Mouse (Mus musculus) limb, embryonic 10.5 days (tissue): ENCODE results near the gene Erbb4. TPM values are rescaled to one million over a fixed set of nuclear protein-coding genes. Genes with fewer than 3 reads are reported as not detected.

Experiments
- DNase-seq: peaks from one replicate; pipeline ENCODE4 v3.0.0-alpha.2; 2017; ENCODE audit warnings: low spot score
- H3K27ac ChIP-seq: fragments of 300-500 bp; sonication (generic); 2 replicates; pipeline ENCODE4 v1.5.1; 2016; ENCODE audit warnings: mild to moderate bottlenecking
- H3K27me3 ChIP-seq: fragments of 300-500 bp; sonication (generic); 2 replicates; pipeline ENCODE4 v1.6.1; 2016; ENCODE audit warnings: low read depth, mild to moderate bottlenecking; ENCODE audit not compliant: poor library complexity, severe bottlenecking
- H3K36me3 ChIP-seq: fragments of 300-500 bp; sonication (generic); 2 replicates; pipeline ENCODE4 v1.6.1; 2016; ENCODE audit warnings: mild to moderate bottlenecking, moderate library complexity
- H3K4me1 ChIP-seq: fragments of 300-500 bp; sonication (generic); 2 replicates; pipeline ENCODE4 v1.6.1; 2016
- H3K4me3 ChIP-seq: fragments of 300-500 bp; sonication (generic); 2 replicates; pipeline ENCODE4 v1.5.1; 2016; ENCODE audit warnings: mild to moderate bottlenecking, moderate library complexity
- H3K9me3 ChIP-seq: fragments of 300-500 bp; sonication (generic); replicated peaks from 2 replicates; pipeline ENCODE4 v1.6.1; 2016; ENCODE audit warnings: mild to moderate bottlenecking
- WGBS: fragments of 180-500 bp; shearing (Covaris S2); methylation state at CpG from one replicate; pipeline ENCODE4 v1.1.7; 2016; 5-methylcytosine and 5-hydroxymethylcytosine counted together
- polyA plus RNA-seq: library from polyadenylated mRNA; unstranded; fragments of >200 nt; fragmentation: Nextera tagmentation; extraction: Ambion mirVana; gene quantifications from 2 replicates; pipeline ENCODE4 v1.2.1, GENCODE M21; 2016

Gene Erbb4
- polyA plus RNA-seq, 1 experiment from 2014 or later: 0.16 TPM

GRCm38 (mm10) chr1:69001371-69001770 lies 106.5 kb downstream of the Erbb4 start:
- Histone ChIP-seq H3K27me3 (no peaks in the 10 kb centered on the region), H3K36me3 (no peaks in the 10 kb centered on the region), H3K27ac (no peak overlapping the region), H3K4me1 (no peaks in the 10 kb centered on the region), H3K4me3 (no peak overlapping the region), H3K9me3 (no peaks in the 10 kb centered on the region)
- 83% methylated on average over 3 of the region's 3 CpGs for WGBS
- DNase-seq: no peak

DNA sequence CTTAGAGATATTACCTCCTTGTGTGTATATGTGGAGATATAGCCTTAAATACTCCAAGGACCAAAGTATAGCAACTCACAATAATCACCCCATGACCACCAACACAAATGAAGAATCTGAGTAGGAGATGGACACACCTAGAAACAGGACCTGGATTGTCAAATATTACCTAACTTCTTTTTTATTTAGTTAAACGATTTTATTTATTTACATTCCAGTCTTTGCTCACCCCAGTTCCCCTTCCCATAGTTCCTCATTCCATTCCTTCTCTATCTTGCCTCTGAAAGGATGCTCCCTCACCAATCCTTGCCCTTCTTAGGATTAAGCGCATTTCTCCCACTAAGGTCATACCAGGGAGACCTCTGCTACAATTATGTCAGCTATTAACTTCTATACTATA lies 128.6 kb downstream of the Erbb4 start:
- no peak for DNase-seq
- no peaks in the 10 kb centered on the region for H3K9me3 ChIP-seq
- H3K27me3 ChIP-seq: no peaks in the 10 kb centered on the region
- WGBS: 87% methylated on average over 2 of the region's 2 CpGs
- H3K4me3 ChIP-seq: no peak overlapping the region
- no peaks in the 10 kb centered on the region for H3K4me1 ChIP-seq
- H3K27ac ChIP-seq: no peak overlapping the region
- H3K36me3 ChIP-seq: no peaks in the 10 kb centered on the region

- no peaks in the 10 kb centered on the region for H3K9me3 ChIP-seq
- DNase-seq: no peak
- 92% methylated on average over 3 of the region's 3 CpGs for WGBS
- H3K4me1 ChIP-seq: no peaks in the 10 kb centered on the region
- no peak overlapping the region for H3K4me3 ChIP-seq
- no peaks in the 10 kb centered on the region for H3K36me3 ChIP-seq
- no peaks in the 10 kb centered on the region for H3K27me3 ChIP-seq
- no peak overlapping the region for H3K27ac ChIP-seq
Measured at GRCm38 (mm10) chr1:68978571-68978970, 129.3 kb downstream of the Erbb4 start.

- DNase-seq: no peak
- Histone ChIP-seq H3K9me3 (no peaks in the 10 kb centered on the region), H3K4me3 (no peak overlapping the region), H3K36me3 (no peaks in the 10 kb centered on the region), H3K4me1 (no peaks in the 10 kb centered on the region), H3K27ac (no peak overlapping the region), H3K27me3 (no peaks in the 10 kb centered on the region)
- 75% methylated on average over 5 of the region's 5 CpGs for WGBS
Measured at GRCm38 (mm10) chr1:68973355-68974127, 134.3 kb downstream of the Erbb4 start.

GRCm38 (mm10) chr1:68964127-68964526 lies 143.7 kb downstream of the Erbb4 start:
- no peaks in the 10 kb centered on the region for H3K9me3 ChIP-seq
- DNase-seq: no peak
- H3K27ac ChIP-seq: no peak overlapping the region

GRCm38 (mm10) chr1:68961365-68962116 lies 146.3 kb downstream of the Erbb4 start:
- WGBS: 81% methylated on average over 2 of the region's 2 CpGs
- Histone ChIP-seq H3K27me3 (no peaks in the 10 kb centered on the region), H3K27ac (no peak overlapping the region), H3K4me1 (no peaks in the 10 kb centered on the region), H3K4me3 (no peak overlapping the region), H3K36me3 (no peaks in the 10 kb centered on the region), H3K9me3 (no peaks in the 10 kb centered on the region)
- DNase-seq: no peak

More at GRCm38 (mm10) chr1:68964127-68964526, 143.7 kb downstream of the Erbb4 start:
- Histone ChIP-seq H3K27me3 (no peaks in the 10 kb centered on the region), H3K4me1 (no peaks in the 10 kb centered on the region), H3K36me3 (no peaks in the 10 kb centered on the region), H3K4me3 (no peak overlapping the region)

DNA sequence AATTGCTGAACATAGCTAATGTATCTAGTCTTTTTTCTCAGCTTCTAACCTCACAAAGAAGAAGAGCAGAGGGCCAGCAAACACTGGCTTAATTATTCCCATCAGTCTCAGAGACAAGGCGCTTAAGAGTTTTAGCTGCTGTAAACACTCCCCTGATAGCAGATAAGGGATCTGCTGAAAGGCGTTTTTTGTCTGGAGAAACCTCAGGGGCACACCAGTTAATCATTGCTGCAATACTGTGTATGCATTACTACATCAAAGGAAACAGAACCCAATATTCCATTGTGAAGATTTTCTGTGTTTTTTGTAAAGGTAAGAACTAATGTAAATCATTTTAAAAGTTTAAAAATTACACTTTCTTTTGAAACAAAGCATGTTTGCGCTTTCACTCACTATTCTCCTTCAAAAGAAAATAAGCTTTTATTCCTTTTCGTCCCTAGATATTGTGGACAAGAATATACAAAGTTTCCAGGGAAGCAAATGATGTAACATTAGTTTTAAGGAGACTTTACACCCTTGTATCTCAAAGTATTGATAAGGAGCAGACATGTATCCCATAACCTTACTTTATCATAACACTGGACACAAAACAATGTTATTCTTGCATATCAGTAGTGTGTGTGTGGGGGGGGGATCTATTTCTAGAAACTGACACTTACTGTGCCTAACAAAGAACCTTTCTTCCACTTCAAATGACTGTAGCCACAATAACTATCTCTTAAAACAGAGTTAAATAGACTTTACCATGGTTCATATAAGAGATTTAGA lies 150.9 kb downstream of the Erbb4 start:
- WGBS: 50% methylated on average over 4 of the region's 4 CpGs
- Histone ChIP-seq H3K4me3 (no peak overlapping the region), H3K27me3 (no peaks in the 10 kb centered on the region), H3K4me1 (no peaks in the 10 kb centered on the region), H3K36me3 (no peaks in the 10 kb centered on the region), H3K9me3 (no peaks in the 10 kb centered on the region), H3K27ac (no peak overlapping the region)
- no peak for DNase-seq

- Histone ChIP-seq H3K4me3 (no peak overlapping the region), H3K36me3 (no peaks in the 10 kb centered on the region), H3K27ac (no peak overlapping the region), H3K27me3 (no peaks in the 10 kb centered on the region), H3K4me1 (no peaks in the 10 kb centered on the region), H3K9me3 (no peaks in the 10 kb centered on the region)
- 78% methylated on average over 2 of the region's 2 CpGs for WGBS
- no peak for DNase-seq
Measured at GRCm38 (mm10) chr1:68955482-68955881, 152.4 kb downstream of the Erbb4 start.

GRCm38 (mm10) chr1:68943141-68943540 lies 164.7 kb downstream of the Erbb4 start:
- Histone ChIP-seq H3K4me1 (no peaks in the 10 kb centered on the region), H3K9me3 (no peaks in the 10 kb centered on the region), H3K27me3 (no peaks in the 10 kb centered on the region), H3K4me3 (no peak overlapping the region), H3K36me3 (no peaks in the 10 kb centered on the region), H3K27ac (no peak overlapping the region)
- no peak for DNase-seq
- 83% methylated on average over 2 of the region's 2 CpGs for WGBS

DNA sequence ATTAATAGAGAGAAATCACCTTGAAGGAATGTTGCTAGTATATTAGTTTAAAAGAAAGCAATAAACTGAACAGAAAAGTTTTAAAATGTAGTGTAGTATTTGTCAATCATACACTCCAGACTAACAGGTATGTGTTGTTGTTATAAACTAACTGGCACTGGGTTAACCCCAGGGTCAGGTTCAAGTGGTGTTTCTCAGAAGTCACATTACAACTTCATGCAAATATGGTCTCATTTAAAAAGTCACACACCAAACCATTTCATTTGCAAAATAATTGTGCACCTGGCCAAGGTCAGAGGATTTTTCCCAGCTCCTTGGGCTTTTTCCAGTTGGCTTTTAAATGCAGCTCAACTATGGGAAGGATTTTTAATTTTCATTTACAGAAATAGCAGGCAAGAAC lies 173.1 kb downstream of the Erbb4 start:
- H3K27me3 ChIP-seq: no peaks in the 10 kb centered on the region
- H3K4me1 ChIP-seq: no peaks in the 10 kb centered on the region
- H3K27ac ChIP-seq: no peak overlapping the region
- H3K9me3 ChIP-seq: no peaks in the 10 kb centered on the region
- H3K4me3 ChIP-seq: no peak overlapping the region
- DNase-seq: no peak
- no peaks in the 10 kb centered on the region for H3K36me3 ChIP-seq

DNA sequence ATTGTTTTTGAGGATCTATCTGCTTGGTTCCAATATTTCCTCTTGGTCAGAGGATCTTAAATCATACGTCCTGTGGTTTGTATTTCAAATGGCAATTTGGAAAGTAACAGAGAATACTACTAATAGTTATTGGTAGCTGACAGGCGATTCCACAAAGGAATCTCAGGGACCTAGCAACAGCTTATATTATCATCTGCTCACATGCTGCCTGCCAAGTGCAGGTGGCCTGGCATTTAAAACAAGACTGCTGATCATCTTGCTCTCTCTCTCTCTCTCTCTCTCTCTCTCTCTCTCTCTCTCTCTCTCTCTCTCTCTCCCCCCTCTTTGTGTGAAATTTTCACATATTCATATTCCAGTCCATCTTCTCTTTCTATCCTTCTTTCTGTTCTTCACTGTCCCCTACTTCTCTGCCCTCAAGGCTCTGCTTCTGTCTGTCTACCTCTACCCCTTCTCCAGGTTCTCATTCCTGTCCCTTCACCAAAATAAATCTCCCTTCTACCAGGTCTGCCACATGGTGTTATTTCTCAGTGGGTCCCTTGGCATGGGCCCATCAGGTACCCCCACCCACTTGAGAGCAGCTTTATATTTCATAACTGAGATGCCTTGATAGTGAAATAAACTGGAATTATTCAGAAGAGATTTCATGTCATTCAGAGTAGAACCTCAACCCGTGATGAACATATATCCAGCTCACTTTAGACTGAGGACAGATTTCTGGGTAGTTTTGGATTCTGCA lies 174.4 kb downstream of the Erbb4 start:
- Histone ChIP-seq H3K4me1 (no peaks in the 10 kb centered on the region), H3K9me3 (no peaks in the 10 kb centered on the region), H3K4me3 (no peak overlapping the region), H3K27ac (no peak overlapping the region), H3K36me3 (no peaks in the 10 kb centered on the region), H3K27me3 (no peaks in the 10 kb centered on the region)
- WGBS: 89% methylated on average over 3 of the region's 3 CpGs
- no peak for DNase-seq

DNA sequence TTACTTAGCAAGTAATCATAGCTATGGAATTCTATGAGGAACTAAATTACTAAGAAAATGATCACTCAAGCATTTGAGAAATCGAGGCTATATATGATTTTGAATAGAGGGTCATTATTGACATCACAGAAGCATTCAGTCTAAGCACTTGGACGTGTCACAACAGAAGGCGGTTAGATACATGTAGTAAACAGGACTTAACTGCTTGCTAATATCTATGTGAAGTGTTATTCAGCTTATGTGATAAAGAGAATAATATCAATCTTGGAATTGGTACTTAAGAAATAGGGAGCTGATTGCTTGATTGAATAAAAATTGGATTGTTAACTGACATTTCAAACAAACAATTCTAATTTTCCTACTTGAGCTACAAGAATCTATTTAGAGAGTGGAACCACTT lies 190.0 kb downstream of the Erbb4 start:
- Histone ChIP-seq H3K4me3 (no peak overlapping the region), H3K27me3 (no peaks in the 10 kb centered on the region), H3K4me1 (no peaks in the 10 kb centered on the region), H3K36me3 (no peaks in the 10 kb centered on the region), H3K27ac (no peak overlapping the region), H3K9me3 (no peaks in the 10 kb centered on the region)
- DNase-seq: no peak
- 85% methylated on average over 3 of the region's 3 CpGs for WGBS
